Mouse (Mus musculus) T-helper 2 cell (primary cell): ENCODE results near the gene Uspl1.
"Not testable (repeated sequence)": the region's sequence is repeated elsewhere in the genome, so short reads cannot be mapped to it uniquely, and the experiment has no call there.

Experiments
- in situ Hi-C: fragments of 300-600 bp; cut with MboI, MseI; formaldehyde crosslinking; loops from one replicate; pipeline ENCODE4 v1.15.1; 2025; ENCODE audit warnings: high pct_unique_total_duplicates

Gene Uspl1

DNA sequence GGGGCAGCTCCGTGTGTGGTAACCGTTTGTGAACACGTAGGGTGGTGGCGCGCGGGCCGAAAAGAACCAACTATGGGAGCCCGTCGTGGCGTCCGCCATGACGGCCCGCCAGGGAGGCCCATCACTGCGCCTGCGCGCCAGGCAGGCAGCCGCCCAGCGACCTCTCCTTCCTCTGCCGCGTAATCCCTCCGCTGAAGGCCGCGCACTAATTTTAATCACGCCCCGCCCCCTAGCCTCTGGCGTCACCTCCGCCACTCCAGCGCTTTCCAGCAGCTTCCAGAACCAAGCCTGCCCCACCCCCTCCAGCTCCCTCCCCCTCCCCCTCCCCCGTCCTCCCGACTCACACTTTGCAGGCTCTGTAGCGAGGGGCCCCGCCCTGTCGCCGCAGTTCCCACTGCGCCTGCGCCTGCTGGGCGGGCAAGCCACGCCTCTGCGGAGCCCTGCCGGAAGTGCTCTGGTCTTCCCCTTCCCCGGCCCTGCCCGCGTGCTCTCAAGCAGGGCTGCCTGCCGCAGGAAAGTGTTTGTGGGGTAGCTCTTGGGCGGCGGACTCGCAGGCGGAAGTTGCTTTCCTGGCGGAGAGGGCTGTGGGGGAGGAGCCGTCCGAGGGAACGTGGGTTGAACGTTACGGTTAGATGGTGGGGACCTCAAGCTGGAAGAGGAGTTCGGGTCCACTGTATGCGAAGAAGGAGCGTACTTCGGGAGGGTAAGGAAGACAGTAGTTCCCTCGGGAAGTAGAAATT lies at the start of gene Uspl1, which contains the start of gene Hmgb1:
Gene Uspl1 (plus strand): TSS at position 247 of the 740 bp plus-strand sequence.
Gene Hmgb1 (minus strand): TSS at position 386 of the 740 bp plus-strand sequence.
- in situ Hi-C loops, result no loop called here

DNA sequence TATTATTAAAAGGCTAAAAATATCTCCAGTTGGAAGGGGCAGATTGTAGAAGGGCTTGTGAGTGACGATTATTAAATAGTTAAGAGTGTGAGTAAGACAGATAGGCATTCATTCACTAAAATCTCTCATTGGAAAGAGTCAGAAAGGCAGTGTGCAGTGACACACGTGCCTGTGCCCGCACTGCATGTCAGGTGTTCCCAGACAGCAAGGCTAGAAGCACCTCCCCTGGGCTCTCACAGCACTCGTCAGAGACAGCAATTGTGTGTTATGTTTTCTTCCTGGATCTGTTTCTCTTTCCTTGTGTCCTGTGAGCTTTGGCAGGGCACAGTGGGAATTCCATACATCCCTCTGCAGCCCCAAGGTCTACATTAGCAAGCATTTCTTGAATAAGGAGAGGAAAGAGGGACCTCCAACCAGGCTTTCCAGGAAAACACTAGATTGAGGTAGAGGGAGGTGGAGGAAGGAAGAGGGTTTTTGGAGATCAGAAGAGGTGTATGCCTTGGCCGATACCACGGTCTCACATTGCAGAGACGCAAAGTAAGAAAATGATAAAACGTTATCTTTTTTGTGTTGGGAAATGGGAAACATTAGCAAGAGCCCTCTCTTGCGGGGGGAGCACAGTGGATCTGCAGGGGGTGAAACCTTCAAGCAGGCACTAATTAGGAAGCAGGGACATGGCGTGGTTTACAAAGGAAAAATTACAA lies 49.2 kb upstream of the Uspl1 start:
- in situ Hi-C loops, result no loop called here

DNA sequence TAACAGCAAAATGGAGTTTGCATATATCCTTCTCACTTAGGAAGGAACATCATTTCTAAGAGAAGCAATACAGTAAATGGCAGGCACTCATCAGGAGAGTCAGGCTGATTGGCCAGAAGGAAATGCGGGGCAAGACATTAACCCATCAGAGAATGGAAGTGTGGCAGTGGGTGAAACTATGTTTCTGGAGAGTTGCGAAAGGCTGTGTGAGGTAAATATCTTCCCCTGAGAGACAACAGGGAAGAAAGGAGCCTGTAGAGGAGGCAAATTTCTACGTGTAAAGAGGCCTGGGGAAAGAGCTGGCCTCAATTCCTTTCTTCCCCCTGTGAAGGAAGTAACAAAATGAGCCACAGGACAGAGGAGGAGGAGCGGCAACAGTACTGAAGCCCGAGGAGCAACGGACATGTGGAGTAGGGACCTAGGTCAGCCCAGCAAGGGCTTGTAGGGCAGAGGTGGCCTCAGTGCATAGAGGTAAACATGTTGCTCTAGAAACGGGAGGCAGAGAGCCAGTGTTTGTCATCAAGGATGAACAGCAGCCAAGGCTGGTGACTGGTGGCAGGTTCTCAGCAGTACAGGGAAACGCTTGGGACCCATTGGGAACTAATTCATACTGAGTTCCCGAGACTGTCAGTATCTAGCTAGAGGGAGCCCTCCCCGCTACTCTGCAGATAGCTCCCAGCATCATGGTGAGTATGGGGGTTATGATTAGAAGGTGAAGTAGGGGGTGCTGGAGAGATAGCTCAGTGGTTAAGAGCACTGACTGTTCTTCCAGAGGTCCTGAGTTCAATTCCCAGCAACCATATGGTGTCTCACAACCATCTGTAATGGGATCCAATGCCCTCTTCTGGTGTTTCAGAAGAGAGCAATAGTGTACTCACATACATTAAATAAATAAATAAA lies 48.4 kb upstream of the Uspl1 start:
- in situ Hi-C loops, result no loop called here

DNA sequence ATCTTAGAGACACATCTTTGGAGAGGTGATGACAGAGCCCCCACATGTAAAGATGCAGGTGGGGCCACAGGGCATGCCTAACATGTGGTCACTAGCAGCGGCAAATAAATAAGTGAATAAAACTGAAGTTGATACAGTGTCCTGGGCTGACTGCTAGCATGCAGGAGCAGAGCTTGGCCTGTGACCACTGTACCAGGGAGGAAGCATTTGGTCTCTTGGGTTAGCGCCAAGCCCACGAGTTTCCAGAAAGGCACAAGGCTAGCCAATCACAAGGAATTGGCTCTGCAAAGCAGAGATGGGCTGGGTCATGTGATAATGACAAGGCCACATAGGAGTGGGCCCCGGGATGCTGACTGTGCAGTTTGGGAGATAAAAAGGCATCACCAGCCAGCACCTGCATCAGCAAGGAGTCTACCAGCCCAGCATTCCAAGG lies 47.2 kb upstream of the Uspl1 start:
- in situ Hi-C loops, result no loop called here

DNA sequence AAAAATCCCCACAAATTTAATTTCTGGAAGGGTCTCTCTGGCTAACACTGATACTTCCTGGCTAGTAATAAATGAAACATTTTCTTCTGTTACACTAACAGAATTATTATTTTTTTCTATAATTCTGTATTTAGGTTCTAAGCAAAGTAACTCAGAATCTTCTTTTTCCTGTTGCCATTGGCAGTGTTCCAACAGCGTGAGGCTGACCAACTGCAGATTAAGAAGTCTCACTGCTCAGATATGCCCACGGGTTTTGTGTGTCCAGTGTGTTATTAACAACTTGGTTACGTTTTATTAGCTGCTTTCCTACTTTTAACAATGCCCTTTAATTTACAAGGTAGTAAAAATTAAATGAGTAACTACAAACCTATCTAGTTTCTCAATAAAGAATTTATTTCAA lies 46.7 kb upstream of the Uspl1 start:
- in situ Hi-C loops, result no loop called here

DNA sequence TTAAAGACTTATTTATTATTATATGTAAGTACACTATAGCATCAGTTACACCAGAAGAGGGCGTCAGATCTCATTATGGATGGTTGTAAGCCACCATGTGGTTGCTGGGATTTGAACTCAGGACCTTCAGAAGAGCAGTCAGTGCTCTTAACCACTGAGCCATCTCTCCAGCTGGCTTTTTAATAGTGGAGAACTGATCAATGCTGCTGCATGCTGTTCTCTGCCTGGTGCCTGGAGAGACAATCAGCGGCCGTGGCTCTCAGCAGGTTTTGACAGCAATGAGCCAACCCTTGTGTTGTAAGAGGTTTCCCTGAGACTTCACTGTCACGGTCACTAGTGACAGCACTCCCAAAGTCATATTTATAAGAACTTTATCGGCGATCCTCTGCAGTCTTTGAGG lies 46.1 kb upstream of the Uspl1 start:
- in situ Hi-C loops, result not testable (repeated sequence)

DNA sequence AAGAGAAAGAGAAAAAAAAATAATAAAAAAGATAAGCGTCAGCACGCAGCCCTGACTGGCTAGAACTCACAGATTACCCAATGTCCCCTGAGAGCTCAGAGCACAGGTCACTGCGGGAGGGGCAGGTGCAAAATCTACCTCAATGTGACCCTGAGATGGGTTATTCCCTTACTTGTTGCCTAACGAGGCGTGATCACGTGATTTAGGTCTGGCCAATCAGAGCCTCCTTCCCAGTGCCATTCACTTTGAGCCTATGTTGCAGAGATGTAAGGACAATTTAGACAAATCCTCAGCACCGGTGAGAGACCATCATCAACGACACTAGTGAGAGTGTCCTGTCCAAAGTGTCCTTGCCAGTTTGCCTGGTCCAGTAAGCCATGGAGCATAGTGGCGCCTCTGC lies 43.8 kb upstream of the Uspl1 start:
- in situ Hi-C loops, result no loop called here

DNA sequence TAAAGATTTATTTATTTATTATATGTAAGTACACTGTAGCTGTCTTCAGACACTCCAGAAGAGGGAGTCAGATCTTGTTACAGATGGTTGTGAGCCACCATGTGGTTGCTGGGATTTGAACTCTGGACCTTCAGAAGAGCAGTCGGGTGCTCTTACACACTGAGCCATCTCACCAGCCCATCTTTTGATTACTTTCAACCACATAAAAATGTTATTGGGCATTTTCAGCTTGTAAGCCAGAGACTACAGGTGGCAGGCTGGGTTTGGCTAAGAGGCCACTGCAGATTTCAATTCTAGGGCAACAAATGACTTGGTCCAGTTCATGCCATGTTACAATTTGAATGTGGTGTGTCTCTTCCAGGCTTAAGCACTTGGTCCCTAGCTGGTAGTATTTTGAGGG lies 43.0 kb upstream of the Uspl1 start:
- in situ Hi-C loops, result not testable (repeated sequence)

DNA sequence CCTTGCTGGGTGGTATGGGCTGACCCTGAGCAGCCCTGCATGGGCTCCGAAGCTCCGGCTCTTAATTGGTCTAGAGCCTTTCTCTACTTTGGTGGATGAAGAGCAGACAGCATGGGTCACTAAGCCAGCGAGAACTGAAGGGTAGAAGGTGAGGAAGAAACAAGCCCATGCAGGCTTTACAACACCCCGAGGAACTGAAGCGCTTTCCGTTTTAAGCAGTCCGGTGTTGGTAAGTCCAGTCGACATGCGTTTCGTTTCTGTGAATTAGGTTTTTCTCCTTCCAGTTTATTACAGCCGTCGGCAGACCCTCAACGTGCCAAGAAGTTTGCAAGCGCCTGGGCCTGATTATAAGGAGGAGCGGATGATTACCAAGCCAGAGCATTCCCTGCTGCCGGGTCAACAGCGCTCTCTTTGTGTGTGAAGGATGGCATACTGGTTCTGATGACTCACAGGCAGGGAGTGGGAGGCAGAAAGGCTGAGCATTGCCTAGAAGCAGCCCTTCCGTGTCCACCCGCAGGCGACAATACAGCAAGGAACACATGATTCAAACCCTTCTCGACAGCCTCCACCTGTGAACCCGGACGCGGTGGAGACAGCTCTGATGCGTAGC lies 40.3 kb upstream of the Uspl1 start:
- in situ Hi-C loops, result no loop called here

DNA sequence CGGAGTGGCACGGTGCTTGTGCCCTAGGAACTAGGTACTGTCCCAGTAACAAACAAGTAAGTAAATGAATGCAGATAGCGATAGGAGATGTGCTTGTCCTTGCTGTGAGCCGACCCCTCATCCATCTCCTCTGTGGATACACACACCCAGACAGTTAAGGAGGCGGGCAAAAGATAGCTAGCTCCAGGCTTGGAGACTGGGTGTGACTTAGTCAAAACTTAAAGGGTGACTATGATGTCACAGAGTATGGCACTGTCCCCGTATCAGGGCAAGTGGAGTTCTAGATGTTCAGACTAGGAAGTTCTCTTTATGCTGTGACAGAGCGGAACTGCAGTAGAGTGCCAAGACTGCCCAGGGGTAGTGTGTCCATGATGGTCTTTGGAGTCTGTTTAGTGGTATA lies 37.5 kb upstream of the Uspl1 start:
- in situ Hi-C loops, result no loop called here

DNA sequence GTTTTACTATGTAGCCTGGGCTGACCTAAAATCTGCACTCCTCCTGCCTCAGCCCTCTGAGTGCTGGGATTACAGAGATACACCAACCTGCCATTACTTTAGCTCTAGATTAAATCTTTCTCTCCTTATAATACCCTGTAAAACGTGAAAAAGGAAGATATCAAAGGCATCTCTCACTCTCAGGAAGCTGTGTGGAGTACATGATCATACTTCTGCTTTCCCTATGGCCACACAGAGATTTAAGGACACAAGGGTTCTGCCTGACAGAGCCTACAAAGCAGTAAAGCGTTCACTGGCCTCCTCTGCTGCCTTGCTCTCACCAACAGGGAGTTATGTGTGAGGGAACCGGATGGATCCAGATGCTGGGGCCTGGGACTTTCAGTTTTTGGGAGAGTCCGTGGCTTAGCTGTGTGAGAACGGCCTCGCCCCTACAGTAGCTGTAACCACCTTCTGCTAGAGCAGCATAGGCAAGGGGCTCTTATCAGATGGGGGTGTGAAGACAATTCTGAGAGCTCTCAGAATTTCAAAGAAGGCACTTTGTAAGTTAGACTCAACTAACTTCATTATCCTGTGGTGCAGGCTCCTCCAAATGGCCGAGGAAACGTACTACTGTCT lies 36.7 kb upstream of the Uspl1 start:
- in situ Hi-C loops, result no loop called here

DNA sequence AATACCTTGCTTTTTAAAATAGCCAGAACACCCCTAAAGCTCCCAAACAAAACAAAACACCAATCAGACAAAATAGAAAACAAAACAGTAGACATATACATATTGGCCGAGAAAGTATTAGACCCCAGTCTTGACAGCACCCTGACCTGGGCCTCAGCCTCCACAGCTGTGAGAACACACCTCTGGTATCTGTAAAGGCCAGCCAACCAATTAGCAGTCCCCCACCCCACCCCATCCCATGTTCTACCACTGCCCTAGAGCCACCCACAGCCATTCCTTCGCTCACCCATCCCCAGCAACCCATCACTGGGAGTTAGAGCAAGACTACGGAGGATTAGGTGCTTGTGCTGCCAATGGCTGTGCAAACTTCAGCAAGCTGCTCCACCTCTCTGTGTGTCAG lies 33.3 kb upstream of the Uspl1 start:
- in situ Hi-C loops, result loop anchor here (10.0 kb wide), 1 partner anchor 1604 kb away; no protein-coding TSS in a partner anchor

DNA sequence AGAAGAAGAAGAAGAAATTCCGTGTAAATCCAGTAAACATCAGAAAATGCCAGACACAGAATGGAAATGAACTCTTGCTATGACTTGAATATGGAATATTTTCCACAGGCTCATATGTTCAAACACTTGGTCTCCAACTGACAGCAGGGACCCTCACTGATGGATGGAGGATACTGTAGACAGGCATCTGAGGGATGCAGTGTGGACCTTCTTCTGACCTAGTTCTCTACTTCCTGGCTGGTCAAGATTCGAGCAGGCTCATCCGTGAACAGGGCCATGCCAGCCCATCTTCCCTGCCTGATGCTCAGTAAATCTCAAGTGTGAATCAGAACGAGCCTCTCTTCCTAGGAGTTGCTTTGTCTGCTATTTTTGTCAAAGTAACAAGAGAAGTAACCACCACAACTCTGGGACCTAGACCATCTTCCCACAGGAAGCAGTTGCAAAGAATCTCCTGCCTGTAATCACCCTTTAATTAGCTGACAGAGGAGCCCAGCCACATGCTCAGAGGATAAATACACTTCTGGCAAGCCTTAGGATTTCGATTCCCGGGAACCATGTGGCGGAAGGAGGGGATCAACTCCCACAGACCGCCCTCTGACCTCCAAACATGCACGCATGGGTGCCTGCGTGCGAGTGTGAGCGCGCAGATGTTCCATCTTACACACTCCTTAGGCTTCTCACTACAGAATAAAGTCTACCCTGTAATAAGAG lies 31.9 kb upstream of the Uspl1 start:
- in situ Hi-C loops, result loop anchor here (10.0 kb wide), 1 partner anchor 1603 kb away; no protein-coding TSS in a partner anchor

DNA sequence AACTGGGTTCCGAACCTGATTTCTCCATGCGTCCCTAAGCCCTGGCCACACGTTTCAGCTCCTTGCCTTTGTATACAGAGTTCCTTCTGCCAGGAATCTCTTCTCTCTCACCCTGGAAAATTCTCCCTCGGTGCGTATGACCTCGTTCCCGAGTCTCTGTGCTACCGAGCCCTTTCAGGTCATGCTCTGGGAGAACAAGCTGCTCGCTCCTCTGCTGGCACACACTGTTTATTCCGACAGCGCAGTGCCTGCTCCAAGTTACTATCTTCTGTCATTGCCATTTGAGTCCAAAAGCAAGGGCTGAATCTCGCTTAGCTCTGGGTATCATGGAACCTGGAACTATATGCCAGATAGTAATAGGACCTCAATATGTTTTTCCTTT lies 31.4 kb upstream of the Uspl1 start:
- in situ Hi-C loops, result loop anchor here (10.0 kb wide), 1 partner anchor 1602 kb away; no protein-coding TSS in a partner anchor

DNA sequence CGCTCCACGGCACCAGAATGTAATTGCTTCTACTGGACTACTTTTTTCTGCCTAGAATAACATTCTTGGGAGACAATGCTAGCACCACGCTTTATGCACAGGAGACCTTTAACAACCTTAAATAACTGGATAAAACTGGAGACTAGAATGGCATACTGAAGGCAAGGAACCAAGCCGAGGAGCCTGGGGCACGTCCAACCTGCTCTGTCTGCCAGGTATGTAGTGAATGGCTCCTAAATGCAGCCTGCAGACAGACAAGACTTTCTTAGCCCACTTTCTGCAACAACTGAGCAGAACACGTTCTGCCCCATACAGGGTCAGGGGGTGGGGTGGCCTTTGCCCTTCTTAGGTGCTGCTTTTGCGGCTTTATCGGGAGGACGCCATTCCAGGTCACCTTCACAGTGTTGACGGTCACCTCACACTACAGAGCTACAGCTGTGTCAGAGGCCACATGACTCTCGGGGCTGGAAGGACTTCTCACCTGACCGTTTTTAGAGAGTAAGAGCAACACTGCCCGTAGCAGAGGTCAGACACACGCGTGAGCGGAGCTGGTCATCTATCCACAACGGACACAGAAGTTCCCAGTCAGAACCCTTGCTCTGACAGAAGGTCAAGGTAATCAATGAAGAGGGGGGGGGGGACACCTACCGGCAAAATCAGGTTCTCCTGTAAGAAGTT lies 27.1 kb upstream of the Uspl1 start:
- in situ Hi-C loops, result loop anchor here (10.0 kb wide), 1 partner anchor 1598 kb away; no protein-coding TSS in a partner anchor

DNA sequence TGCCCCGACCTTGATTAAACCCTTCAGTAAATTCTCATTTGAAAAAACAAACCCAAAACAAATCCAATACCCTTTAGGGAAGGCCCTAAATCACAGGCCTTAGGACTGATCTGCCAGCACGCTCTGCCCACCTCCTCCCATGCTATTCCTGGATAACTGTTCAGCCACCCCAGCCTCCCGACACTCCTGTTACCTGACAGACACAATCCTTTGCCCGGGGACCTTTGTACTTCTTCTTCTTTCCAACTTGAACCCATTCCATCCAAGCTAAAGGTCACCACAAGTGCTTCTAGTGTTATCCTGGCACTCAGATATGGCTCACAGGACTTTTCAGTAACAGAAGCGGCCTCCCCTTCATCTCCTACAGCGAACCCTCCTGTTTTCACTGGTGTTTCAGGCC lies 25.1 kb upstream of the Uspl1 start:
- in situ Hi-C loops, result loop anchor here (10.0 kb wide), 1 partner anchor 1596 kb away; no protein-coding TSS in a partner anchor

DNA sequence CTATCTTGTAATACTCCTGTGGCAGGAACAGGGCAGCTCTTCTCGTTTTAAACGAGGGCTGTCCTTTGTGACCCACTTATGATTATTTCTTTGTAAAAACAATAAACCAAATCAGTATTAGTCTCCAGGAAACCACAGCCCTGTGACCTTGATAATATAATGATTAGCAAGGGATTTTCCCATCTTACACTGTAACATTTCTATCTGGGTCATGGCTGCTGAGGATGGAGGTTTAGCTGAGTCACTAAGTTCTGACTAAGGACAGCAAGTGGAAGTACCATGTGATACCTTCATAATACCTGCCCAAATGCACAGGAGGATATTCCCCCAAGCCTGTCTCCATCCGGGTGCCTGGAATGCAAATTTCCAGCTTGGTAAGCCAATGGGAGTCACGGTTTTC lies 23.7 kb upstream of the Uspl1 start:
- in situ Hi-C loops, result loop anchor here (5.0 kb wide), 1 partner anchor 58 kb away; no protein-coding TSS in a partner anchor

DNA sequence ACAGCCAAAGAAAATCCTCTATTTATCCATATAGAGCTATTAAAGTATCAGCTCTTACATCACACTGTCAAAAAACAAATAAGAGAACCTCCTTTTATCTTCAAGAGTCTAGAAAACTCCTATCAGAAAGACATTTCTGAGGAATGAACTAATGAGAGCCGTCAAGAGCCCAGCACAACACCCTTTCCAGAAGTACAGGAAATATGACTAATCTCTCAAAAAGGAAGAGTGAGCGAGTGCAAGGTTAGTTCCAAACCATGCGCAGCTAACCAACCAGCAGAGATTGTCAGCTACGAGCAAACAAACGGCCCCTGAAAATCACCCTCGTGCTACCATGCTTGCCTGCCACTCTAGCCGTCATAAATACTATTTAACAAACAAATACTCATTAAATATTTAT lies 21.3 kb upstream of the Uspl1 start:
- in situ Hi-C loops, result loop anchor here (5.0 kb wide), 1 partner anchor 61 kb away; no protein-coding TSS in a partner anchor

DNA sequence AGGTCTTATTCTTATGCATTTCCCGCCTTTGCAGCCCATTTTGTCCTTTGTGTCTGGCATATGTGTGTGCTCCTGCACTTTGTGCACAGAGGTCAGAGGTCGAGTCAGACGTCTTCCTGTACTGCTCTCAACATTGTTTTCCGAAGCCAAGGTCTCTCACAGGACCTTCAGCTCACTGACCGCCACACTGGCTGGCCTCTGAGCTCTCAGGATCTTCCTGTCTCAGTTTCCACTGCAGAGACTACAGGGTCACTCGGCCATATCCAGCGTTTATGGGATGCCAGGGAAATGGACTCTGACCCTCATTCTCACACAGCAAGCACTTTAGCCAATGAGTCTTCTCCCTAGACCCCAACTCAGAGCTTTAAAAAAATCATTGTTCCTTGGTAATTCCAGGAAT lies 19.3 kb upstream of the Uspl1 start:
- in situ Hi-C loops, result loop anchor here (5.0 kb wide), 1 partner anchor 63 kb away; no protein-coding TSS in a partner anchor
